Mouse (Mus musculus) MEL (cell line): ENCODE data around the gene Neu1. TPM values are rescaled to one million over a fixed set of nuclear protein-coding genes. Genes with fewer than 3 reads are reported as not detected.
A peak's percentile ranks its signal among the peaks of the same experiment; 100 is the strongest.

Experiments used
- DNase-seq: peaks from one replicate; pipeline ENCODE4 v3.0.0; 2011; ENCODE audit warnings: low read depth, low spot score
- H3K27ac ChIP-seq: 2 replicates; pipeline ENCODE4 v1.5.1; 2012; ENCODE audit warnings: low read depth, mild to moderate bottlenecking, control low read depth, low read length, moderate library complexity; ENCODE audit not compliant: control insufficient read depth
- H3K27me3 ChIP-seq, 2 experiments: fragments of 150-350 bp in 1 of 2; sonication (generic) in 1 of 2; 2 replicates each; pipeline ENCODE4 v1.6.1; 2012; ENCODE audit warnings: low read length in 2 of 2, mild to moderate bottlenecking in 2 of 2, improper control_type of control experiment in 1 of 2, moderate library complexity in 1 of 2; ENCODE audit not compliant: insufficient read depth in 2 of 2, control insufficient read depth in 1 of 2
- H3K36me3 ChIP-seq, 2 experiments: 2 replicates each; pipeline ENCODE4 v1.6.1; 2012 to 2014; ENCODE audit warnings: low read length in 2 of 2, improper control_type of control experiment in 1 of 2, inconsistent platforms in 1 of 2, mild to moderate bottlenecking in 1 of 2; ENCODE audit not compliant: insufficient read depth in 2 of 2, control insufficient read depth in 1 of 2
- H3K4me1 ChIP-seq, 2 experiments: fragments of 150-350 bp in 1 of 2; sonication (generic) in 1 of 2; 2 replicates each; pipeline ENCODE4 v1.6.1; 2012; ENCODE audit warnings: low read length in 2 of 2, improper control_type of control experiment in 1 of 2, mild to moderate bottlenecking in 1 of 2; ENCODE audit not compliant: insufficient read depth in 2 of 2, control insufficient read depth in 1 of 2
- H3K4me3 ChIP-seq, 2 experiments: fragments of 150-350 bp in 1 of 2; sonication (generic) in 1 of 2; 2 replicates each; pipeline ENCODE4 v1.5.1; 2012; ENCODE audit warnings: low read depth in 2 of 2, low read length in 2 of 2, mild to moderate bottlenecking in 2 of 2, moderate library complexity in 2 of 2, control low read depth in 1 of 2, improper control_type of control experiment in 1 of 2; ENCODE audit not compliant: control insufficient read depth in 1 of 2, insufficient read depth in 1 of 2
- H3K79me2 ChIP-seq: 2 replicates; pipeline ENCODE4 v1.6.1; 2012; ENCODE audit warnings: mild to moderate bottlenecking, low read length, moderate library complexity; ENCODE audit not compliant: control insufficient read depth, poor library complexity, insufficient read depth
- H3K9ac ChIP-seq: 2 replicates; pipeline ENCODE4 v1.6.1; 2012; ENCODE audit warnings: low read depth, mild to moderate bottlenecking, control low read depth, low read length, moderate library complexity; ENCODE audit not compliant: control insufficient read depth, poor library complexity, severe bottlenecking
- H3K9me3 ChIP-seq: fragments of 150-350 bp; sonication (generic); replicated peaks from 2 replicates; pipeline ENCODE4 v1.6.1; 2012; ENCODE audit warnings: mild to moderate bottlenecking, low read length, improper control_type of control experiment, moderate library complexity; ENCODE audit not compliant: insufficient read depth
- BHLHE40 ChIP-seq: IDR thresholded peaks from 2 replicates; pipeline ENCODE4 v1.6.1; 2012; ENCODE audit warnings: low read depth, mild to moderate bottlenecking, inconsistent platforms, low read length, improper control_type of control experiment, borderline replicate concordance
- CTCF ChIP-seq, 3 experiments: IDR thresholded peaks in 2 of 3; conservative IDR thresholded peaks in 1 of 3; 2 replicates each; pipeline ENCODE4 v1.5.1; 2011 to 2012; ENCODE audit warnings: low read length in 3 of 3, low read depth in 2 of 3, mild to moderate bottlenecking in 2 of 3, improper control_type of control experiment in 1 of 3, inconsistent platforms in 1 of 3, mixed read lengths in 1 of 3, moderate library complexity in 1 of 3; ENCODE audit not compliant: control insufficient read depth in 1 of 3, insufficient read depth in 1 of 3, poor library complexity in 1 of 3, severe bottlenecking in 1 of 3
- E2F4 ChIP-seq: IDR thresholded peaks from 2 replicates; pipeline ENCODE4 v1.6.1; 2011; ENCODE audit warnings: low read depth, low read length, improper control_type of control experiment, borderline replicate concordance
- ELF1 ChIP-seq: IDR thresholded peaks from 2 replicates; pipeline ENCODE4 v1.6.1; 2014; ENCODE audit warnings: low read depth, mild to moderate bottlenecking, inconsistent platforms, low read length, improper control_type of control experiment, moderate library complexity
- HCFC1 ChIP-seq: IDR thresholded peaks from 2 replicates; pipeline ENCODE4 v1.6.1; 2012; ENCODE audit warnings: low read depth, mild to moderate bottlenecking, inconsistent platforms, low read length, improper control_type of control experiment, moderate library complexity
- KAT2A ChIP-seq: conservative IDR thresholded peaks from 2 replicates; pipeline ENCODE4 v1.6.1; 2012; ENCODE audit warnings: low read depth, low read length, improper control_type of control experiment, inconsistent platforms
- MAFK ChIP-seq: IDR thresholded peaks from 2 replicates; pipeline ENCODE4 v1.6.1; 2011; ENCODE audit warnings: low read depth, mild to moderate bottlenecking, low read length, improper control_type of control experiment, borderline replicate concordance
- MXI1 ChIP-seq: IDR thresholded peaks from 2 replicates; pipeline ENCODE4 v1.6.1; 2011; ENCODE audit warnings: mild to moderate bottlenecking, low read depth, low read length, improper control_type of control experiment
- NELFE ChIP-seq: IDR thresholded peaks from 2 replicates; pipeline ENCODE4 v1.6.1; 2011; ENCODE audit warnings: low read depth, low read length, improper control_type of control experiment
- RAD21 ChIP-seq: IDR thresholded peaks from 2 replicates; pipeline ENCODE4 v1.6.1; 2011; ENCODE audit warnings: mild to moderate bottlenecking, low read depth, low read length, improper control_type of control experiment
- SIN3A ChIP-seq: IDR thresholded peaks from 2 replicates; pipeline ENCODE4 v1.6.1; 2012; ENCODE audit warnings: low read length, improper control_type of control experiment, inconsistent platforms
- SMC3 ChIP-seq: IDR thresholded peaks from 2 replicates; pipeline ENCODE4 v1.6.1; 2011; ENCODE audit warnings: low read depth, low read length, improper control_type of control experiment
- TAL1 ChIP-seq: IDR thresholded peaks from 2 replicates; pipeline ENCODE4 v1.6.1; 2012; ENCODE audit warnings: mild to moderate bottlenecking, inconsistent platforms, low read length, moderate library complexity, mixed read lengths
- TBP ChIP-seq: IDR thresholded peaks from 2 replicates; pipeline ENCODE4 v1.8.0; 2011; ENCODE audit warnings: low read depth, low read length, improper control_type of control experiment
- TCF12 ChIP-seq: IDR thresholded peaks from 2 replicates; pipeline ENCODE4 v1.6.1; 2014; ENCODE audit warnings: low read depth, mild to moderate bottlenecking, inconsistent platforms, low read length, improper control_type of control experiment, moderate library complexity
- USF1 ChIP-seq: IDR thresholded peaks from 2 replicates; pipeline ENCODE4 v1.6.1; 2014; ENCODE audit warnings: low read depth, mild to moderate bottlenecking, inconsistent platforms, low read length, improper control_type of control experiment, moderate library complexity
- USF2 ChIP-seq, 2 experiments: IDR thresholded peaks; 2 replicates each; pipeline ENCODE4 v1.6.1; 2011 to 2012; ENCODE audit warnings: improper control_type of control experiment in 2 of 2, low read length in 2 of 2, borderline replicate concordance in 1 of 2, inconsistent platforms in 1 of 2, low read depth in 1 of 2, mild to moderate bottlenecking in 1 of 2; ENCODE audit not compliant: insufficient read depth in 1 of 2
- ZC3H11A ChIP-seq: IDR thresholded peaks from 2 replicates; pipeline ENCODE4 v1.6.1; 2012; ENCODE audit warnings: low read depth, mild to moderate bottlenecking, inconsistent platforms, low read length, improper control_type of control experiment
- ZNF384 ChIP-seq: IDR thresholded peaks from 2 replicates; pipeline ENCODE4 v1.6.1; 2012; ENCODE audit warnings: low read depth, mild to moderate bottlenecking, inconsistent platforms, low read length, improper control_type of control experiment
- polyA plus RNA-seq, 2 experiments: library from polyadenylated mRNA; stranded (reverse) in 1 of 2; unstranded in 1 of 2; fragments of >175 nt in 1 of 2; fragments of >200 nt in 1 of 2; gene quantifications; 2 replicates each; pipeline versions ENCODE4 v1.2.1 to v1.2.4; 2012; ENCODE audit warnings: low replicate concordance in 2 of 2, low read depth in 1 of 2; ENCODE audit not compliant: insufficient read length in 2 of 2, insufficient read depth in 1 of 2, missing spikeins in 1 of 2
- total RNA-seq: library from RNA; depleted of rRNA; stranded (reverse); fragments of 300-350 nt; gene quantifications from 2 replicates; pipeline ENCODE4 v1.2.3, GENCODE M21; 2012; rRNA removed

Gene Neu1
- total and polyA plus RNA-seq, 3 experiments: 6.5 to 7.9 TPM; not detected in 1

- TF ChIP-seq USF1: no peak
Measured at GRCm38 (mm10) chr17:34981690-34982180, 50.7 kb downstream of the Neu1 start, which contains the start of gene Lsm2 (continued).

DNA sequence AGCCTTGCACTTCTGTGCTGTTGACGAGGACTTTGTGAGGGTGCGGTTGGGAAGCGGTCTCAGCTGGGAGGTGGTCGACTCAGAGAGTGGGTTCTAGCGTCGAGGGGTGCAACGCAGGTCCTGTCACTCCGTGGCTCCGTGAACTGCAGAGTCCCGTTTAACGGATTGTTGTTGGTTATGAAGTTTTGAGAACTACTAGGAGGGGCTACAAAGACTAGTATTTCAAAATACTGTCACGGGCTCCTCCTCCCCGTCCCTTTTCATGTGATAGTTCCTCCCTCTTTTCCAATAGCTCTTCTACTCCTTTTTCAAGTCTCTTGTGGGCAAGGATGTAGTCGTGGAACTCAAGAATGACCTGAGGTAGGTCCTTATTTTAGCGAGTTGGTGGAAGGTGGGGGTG, 51.3 kb downstream of the Neu1 start:
- Histone ChIP-seq H3K36me3 (peaks cover 0 to 6% of the 10 kb centered on the region in 2 experiments; a peak in 2 of 4 replicates), H3K27ac (peak overlapping the region; percentile 94), H3K9me3 (no peaks in the 10 kb centered on the region), H3K4me1 (no peaks in the 10 kb centered on the region; a peak in 1 of 4 replicates), H3K79me2 (peaks cover 30% of the 10 kb centered on the region), H3K9ac (peak overlapping the region; percentile 99), H3K27me3 (no peaks in the 10 kb centered on the region), H3K4me3 (peak overlapping the region; percentile 88 to 89)
- TF ChIP-seq TBP (peak; percentile 30; the same call in 1 of the 2 replicates), USF2 (IDR thresholded peaks at IDR 0.05; ENCODE audit: borderline replicate concordance in 1 of 2, insufficient read depth in 1 of 2, low read depth in 1 of 2, low read length in 2 of 2) (no peak), KAT2A (no peak), ZC3H11A (no peak), NELFE (no peak)
- peak; percentile 49 for DNase-seq

DNA sequence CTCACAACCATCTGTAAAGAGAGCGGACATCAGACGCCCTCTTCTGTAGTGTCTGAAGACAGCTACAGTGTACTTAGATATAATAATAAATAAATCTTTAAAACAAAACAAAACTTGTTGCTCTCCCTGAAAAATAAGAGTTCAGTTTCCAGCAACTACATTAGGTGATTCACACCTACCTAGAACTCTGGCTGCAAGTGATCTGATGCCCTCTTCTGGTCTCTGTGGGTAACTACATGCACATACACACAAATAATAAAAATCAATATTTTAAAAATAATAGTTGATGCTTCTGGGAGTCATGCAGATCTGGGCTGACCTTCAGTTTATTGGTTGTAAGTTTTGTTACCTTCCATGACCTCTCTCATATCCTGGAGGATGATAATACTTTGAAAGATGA, 53.2 kb downstream of the Neu1 start:
- Histone ChIP-seq H3K4me3 (no peak overlapping the region), H3K36me3 (peaks cover 0 to 6% of the 10 kb centered on the region in 2 experiments; a peak in 3 of 4 replicates), H3K79me2 (peaks cover 30% of the 10 kb centered on the region), H3K9ac (no peak overlapping the region), H3K4me1 (no peaks in the 10 kb centered on the region; a peak in 1 of 4 replicates), H3K27ac (no peak overlapping the region), H3K9me3 (no peaks in the 10 kb centered on the region), H3K27me3 (no peaks in the 10 kb centered on the region)
- TF ChIP-seq ELF1 (no peak), SMC3 (peak; percentile 33; the same call in 1 of the 2 replicates), SIN3A (no peak), MXI1 (no peak), BHLHE40 (no peak), TBP (no peak), CTCF (IDR thresholded peaks at IDR 0.05 in 2 of 3, conservative IDR thresholded peaks at IDR 0.05 in 1 of 3; ENCODE audit: control insufficient read depth in 1 of 3, insufficient read depth in 1 of 3, low read depth in 2 of 3, low read length in 3 of 3, poor library complexity in 1 of 3, severe bottlenecking in 1 of 3) (peak; percentile 11 to 39 (median 23); a peak in 3 of 6 replicates), HCFC1 (no peak), TCF12 (no peak), RAD21 (no peak; the same call in none of the 2 replicates), ZNF384 (no peak), E2F4 (no peak), TAL1 (no peak), MAFK (no peak)
- DNase-seq: peak; percentile 40

Other genes starting within 250 kb of the Neu1 start
Only the 30 nearest of the 38 such genes appear.
- not detected in 2 replicates for gene Cyp21a1, start 126.7 kb upstream of the Neu1 start, total RNA-seq
- gene Cyp21a1, start 126.7 kb upstream of the Neu1 start, polyA plus RNA-seq: not detected
- gene Stk19, start 94.3 kb upstream of the Neu1 start, total RNA-seq: 33.6 and 43.3 TPM in 2 replicates
- gene Stk19, start 94.3 kb upstream of the Neu1 start, polyA plus RNA-seq: 10 to 100 TPM in 1 of 2 experiments, not detected in 1; 56.5 TPM
- gene Dxo, start 94.2 kb upstream of the Neu1 start, total RNA-seq: 15.2 and 18.0 TPM in 2 replicates
- 10 to 100 TPM in 1 of 2 experiments, not detected in 1; 39.7 TPM for gene Dxo, start 94.2 kb upstream of the Neu1 start, polyA plus RNA-seq
- gene Skiv2l, start 81.0 kb upstream of the Neu1 start, total RNA-seq: 29.6 and 34.9 TPM in 2 replicates
- 10 to 100 TPM in 1 of 2 experiments, not detected in 1; 47.0 TPM for gene Skiv2l, start 81.0 kb upstream of the Neu1 start, polyA plus RNA-seq
- gene Nelfe, start 80.9 kb upstream of the Neu1 start, total RNA-seq: 58.8 and 67.6 TPM in 2 replicates
- 100 to 1,000 TPM in 1 of 2 experiments, not detected in 1; 192 TPM for gene Nelfe, start 80.9 kb upstream of the Neu1 start, polyA plus RNA-seq
- 0.19 and 0.20 TPM in 2 replicates for gene Cfb, start 68.7 kb upstream of the Neu1 start, total RNA-seq
- gene Cfb, start 68.7 kb upstream of the Neu1 start, polyA plus RNA-seq: 1 to 10 TPM in 1 of 2 experiments, not detected in 1; 3.1 TPM
- 6.6 and 7.6 TPM in 2 replicates for gene Zbtb12, start 51.8 kb upstream of the Neu1 start, total RNA-seq
- gene Zbtb12, start 51.8 kb upstream of the Neu1 start, polyA plus RNA-seq: 10 to 100 TPM in 1 of 2 experiments, not detected in 1; 24.3 TPM
- not detected in 2 replicates for gene Gm20547, start 49.2 kb upstream of the Neu1 start, total RNA-seq
- gene Gm20547, start 49.2 kb upstream of the Neu1 start, polyA plus RNA-seq: under 1 TPM in 1 of 2 experiments, not detected in 1; 0.03 TPM
- 1.6 and 2.2 TPM in 2 replicates for gene C2, start 33.0 kb upstream of the Neu1 start, total RNA-seq
- gene C2, start 33.0 kb upstream of the Neu1 start, polyA plus RNA-seq: 1 to 10 TPM in 1 of 2 experiments, not detected in 1; 9.4 TPM
- 66.6 and 67.4 TPM in 2 replicates for gene Ehmt2, start 32.8 kb upstream of the Neu1 start, total RNA-seq
- gene Ehmt2, start 32.8 kb upstream of the Neu1 start, polyA plus RNA-seq: 100 to 1,000 TPM in 1 of 2 experiments, not detected in 1; 113 TPM
- 0.12 TPM in 1 of 2 replicates, not detected in the other for gene Slc44a4, start 16.8 kb upstream of the Neu1 start, total RNA-seq
- under 1 TPM in 1 of 2 experiments, not detected in 1; 0.06 TPM for gene Slc44a4, start 16.8 kb upstream of the Neu1 start, polyA plus RNA-seq
- 0.04 TPM in 1 of 2 replicates, not detected in the other for gene Hspa1b, start 28.0 kb downstream of the Neu1 start, total RNA-seq
- gene Hspa1b, start 28.0 kb downstream of the Neu1 start, polyA plus RNA-seq: not detected
- gene Gm20481, start 38.7 kb downstream of the Neu1 start, total RNA-seq: not detected in 2 replicates
- gene Gm20481, start 38.7 kb downstream of the Neu1 start, polyA plus RNA-seq: not detected
- 0.07 TPM in 1 of 2 replicates, not detected in the other for gene Hspa1a, start 40.9 kb downstream of the Neu1 start, total RNA-seq
- not detected for gene Hspa1a, start 40.9 kb downstream of the Neu1 start, polyA plus RNA-seq
- 0.07 and 0.15 TPM in 2 replicates for gene Hspa1l, start 41.5 kb downstream of the Neu1 start, total RNA-seq
- 1 to 10 TPM in 1 of 2 experiments, not detected in 1; 1.6 TPM for gene Hspa1l, start 41.5 kb downstream of the Neu1 start, polyA plus RNA-seq
- 50.6 and 57.9 TPM in 2 replicates for gene Lsm2, start 50.6 kb downstream of the Neu1 start, total RNA-seq
- gene Lsm2, start 50.6 kb downstream of the Neu1 start, polyA plus RNA-seq: 100 to 1,000 TPM in 1 of 2 experiments, not detected in 1; 180 TPM
- gene Vars, start 69.7 kb downstream of the Neu1 start, total RNA-seq: 149 and 158 TPM in 2 replicates
- 100 to 1,000 TPM in 1 of 2 experiments, not detected in 1; 251 TPM for gene Vars, start 69.7 kb downstream of the Neu1 start, polyA plus RNA-seq
- gene Vwa7, start 85.3 kb downstream of the Neu1 start, total RNA-seq: 9.7 and 10.4 TPM in 2 replicates
- gene Vwa7, start 85.3 kb downstream of the Neu1 start, polyA plus RNA-seq: 1 to 10 TPM in 1 of 2 experiments, not detected in 1; 9.8 TPM
- 161 and 164 TPM in 2 replicates for gene Sapcd1, start 96.8 kb downstream of the Neu1 start, total RNA-seq
- 100 to 1,000 TPM in 1 of 2 experiments, not detected in 1; 124 TPM for gene Sapcd1, start 96.8 kb downstream of the Neu1 start, polyA plus RNA-seq
- 17.9 and 26.3 TPM in 2 replicates for gene Msh5, start 115.5 kb downstream of the Neu1 start, total RNA-seq
- gene Msh5, start 115.5 kb downstream of the Neu1 start, polyA plus RNA-seq: 10 to 100 TPM in 1 of 2 experiments, not detected in 1; 29.0 TPM
- gene Clic1, start 118.7 kb downstream of the Neu1 start, total RNA-seq: 285 and 333 TPM in 2 replicates
- gene Clic1, start 118.7 kb downstream of the Neu1 start, polyA plus RNA-seq: 100 to 1,000 TPM; 309 to 335 TPM
- 9.9 and 11.1 TPM in 2 replicates for gene Ddah2, start 127.8 kb downstream of the Neu1 start, total RNA-seq
- 1 to 10 TPM in 1 of 2 experiments, not detected in 1; 8.6 TPM for gene Ddah2, start 127.8 kb downstream of the Neu1 start, polyA plus RNA-seq
- gene Ly6g6c, start 134.1 kb downstream of the Neu1 start, total RNA-seq: not detected in 2 replicates
- under 1 TPM in 1 of 2 experiments, not detected in 1; 0.24 TPM for gene Ly6g6c, start 134.1 kb downstream of the Neu1 start, polyA plus RNA-seq
- not detected in 2 replicates for gene Mpig6b, start 134.9 kb downstream of the Neu1 start, total RNA-seq
- not detected for gene Mpig6b, start 134.9 kb downstream of the Neu1 start, polyA plus RNA-seq
- 0.23 TPM in 1 of 2 replicates, not detected in the other for gene Ly6g6e, start 145.6 kb downstream of the Neu1 start, total RNA-seq
- not detected for gene Ly6g6e, start 145.6 kb downstream of the Neu1 start, polyA plus RNA-seq
- gene Ly6g6d, start 146.8 kb downstream of the Neu1 start, total RNA-seq: 2.1 and 5.5 TPM in 2 replicates
- 1 to 10 TPM in 1 of 2 experiments, not detected in 1; 4.4 TPM for gene Ly6g6d, start 146.8 kb downstream of the Neu1 start, polyA plus RNA-seq
- 1.4 and 3.0 TPM in 2 replicates for gene Ly6g6f, start 154.4 kb downstream of the Neu1 start, total RNA-seq
- under 1 TPM in 1 of 2 experiments, not detected in 1; 0.88 TPM for gene Ly6g6f, start 154.4 kb downstream of the Neu1 start, polyA plus RNA-seq
- gene Abhd16a, start 158.0 kb downstream of the Neu1 start, total RNA-seq: 86.9 and 126 TPM in 2 replicates
- 10 to 100 TPM in 1 of 2 experiments, not detected in 1; 96.1 TPM for gene Abhd16a, start 158.0 kb downstream of the Neu1 start, polyA plus RNA-seq
- not detected in 2 replicates for gene Ly6g5c, start 177.0 kb downstream of the Neu1 start, total RNA-seq
- gene Ly6g5c, start 177.0 kb downstream of the Neu1 start, polyA plus RNA-seq: not detected
- 0.49 and 0.65 TPM in 2 replicates for gene Ly6g5b, start 184.2 kb downstream of the Neu1 start, total RNA-seq
- gene Ly6g5b, start 184.2 kb downstream of the Neu1 start, polyA plus RNA-seq: 1 to 10 TPM in 1 of 2 experiments, not detected in 1; 1.4 TPM